Mouse (Mus musculus): ENCODE results near the gene Cog7.

Cog7 gene

GRCm38 (mm10) chr7:121906879-121907278, 74.6 kb downstream of the Cog7 start:
- Histone ChIP-seq H3K27me3 (ENCODE audit: insufficient read depth, low read length) (peaks cover 25% of the 10 kb centered on the region), H3K4me1 (replicated peaks; ENCODE audit: low read depth, low read length) (peaks cover 8% of the 10 kb centered on the region), H3K4me3 (replicated peaks; ENCODE audit: low read length) (no peak overlapping the region), H3K9me3 (ENCODE audit: low read length) (no peaks in the 10 kb centered on the region), H3K36me3 (ENCODE audit: insufficient read depth, low read length) (no peaks in the 10 kb centered on the region)
- no peak for TF ChIP-seq POU5F1 (IDR thresholded peaks at IDR 0.05; ENCODE audit: borderline replicate concordance, low read length)
- no peak for TF ChIP-seq CTCF (conservative IDR thresholded peaks at IDR 0.05; ENCODE audit: low read length)
- no peak for TF ChIP-seq NANOG (IDR thresholded peaks at IDR 0.05; ENCODE audit: borderline replicate concordance, low read length)

DNA sequence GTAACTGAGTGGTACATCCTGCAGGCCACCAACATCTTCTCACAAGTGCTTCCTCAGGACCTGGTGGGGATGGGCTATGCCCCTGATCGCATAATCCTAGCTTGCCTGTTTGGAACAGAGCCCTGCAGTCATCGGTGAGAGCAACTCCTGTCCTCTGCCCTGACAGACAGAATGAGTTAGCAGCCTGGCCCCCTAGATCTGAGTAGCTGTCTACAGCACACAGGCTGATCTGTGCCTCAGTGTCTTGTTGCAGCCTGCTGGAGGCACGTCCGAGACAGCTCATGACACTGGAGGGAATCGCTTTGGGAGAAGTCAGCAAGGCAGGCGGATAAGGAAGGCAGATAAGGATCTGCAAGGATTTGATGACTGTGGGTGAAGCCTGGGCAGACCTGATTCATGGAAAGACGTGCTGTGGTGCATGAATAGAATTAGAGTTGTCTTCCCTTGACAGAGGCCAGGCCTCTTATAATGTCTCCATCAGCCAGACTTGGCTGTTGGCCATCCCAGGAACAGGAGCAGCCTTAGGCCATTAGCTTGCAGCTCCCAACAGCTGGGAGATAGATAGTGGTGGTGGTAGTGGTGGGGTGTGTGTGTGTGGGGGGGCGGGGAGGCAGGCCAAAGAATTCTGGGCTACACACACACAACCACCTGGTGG, 78.6 kb downstream of the Cog7 start:
- H3K9me3 ChIP-seq (ENCODE audit: low read length) = no peaks in the 10 kb centered on the region
- TF ChIP-seq NANOG (IDR thresholded peaks at IDR 0.05; ENCODE audit: borderline replicate concordance, low read length) = no peak
- no peak for TF ChIP-seq POU5F1 (IDR thresholded peaks at IDR 0.05; ENCODE audit: borderline replicate concordance, low read length)
- TF ChIP-seq CTCF (conservative IDR thresholded peaks at IDR 0.05; ENCODE audit: low read length) = no peak
- H3K36me3 ChIP-seq (ENCODE audit: insufficient read depth, low read length) = no peaks in the 10 kb centered on the region

GRCm38 (mm10) chr7:121899940-121900339, 81.6 kb downstream of the Cog7 start:
- no peaks in the 10 kb centered on the region for H3K36me3 ChIP-seq (ENCODE audit: insufficient read depth, low read length)
- H3K4me3 ChIP-seq (replicated peaks; ENCODE audit: low read length) = no peak overlapping the region
- H3K9me3 ChIP-seq (ENCODE audit: low read length) = no peaks in the 10 kb centered on the region
- no peak for TF ChIP-seq CTCF (conservative IDR thresholded peaks at IDR 0.05; ENCODE audit: low read length)
- peak; percentile 59 for TF ChIP-seq NANOG (IDR thresholded peaks at IDR 0.05; ENCODE audit: borderline replicate concordance, low read length)
- H3K4me1 ChIP-seq (replicated peaks; ENCODE audit: low read depth, low read length) = peaks cover 11% of the 10 kb centered on the region; the same call in 1 of the 2 replicates
- H3K27me3 ChIP-seq (ENCODE audit: insufficient read depth, low read length) = peaks cover 44% of the 10 kb centered on the region

More for the DNA sequence above, 78.6 kb downstream of the Cog7 start:
- Histone ChIP-seq H3K27me3 (ENCODE audit: insufficient read depth, low read length) (peaks cover 45% of the 10 kb centered on the region), H3K4me3 (replicated peaks; ENCODE audit: low read length) (no peak overlapping the region), H3K4me1 (replicated peaks; ENCODE audit: low read depth, low read length) (peaks cover 6% of the 10 kb centered on the region; the same call in 1 of the 2 replicates)

DNA sequence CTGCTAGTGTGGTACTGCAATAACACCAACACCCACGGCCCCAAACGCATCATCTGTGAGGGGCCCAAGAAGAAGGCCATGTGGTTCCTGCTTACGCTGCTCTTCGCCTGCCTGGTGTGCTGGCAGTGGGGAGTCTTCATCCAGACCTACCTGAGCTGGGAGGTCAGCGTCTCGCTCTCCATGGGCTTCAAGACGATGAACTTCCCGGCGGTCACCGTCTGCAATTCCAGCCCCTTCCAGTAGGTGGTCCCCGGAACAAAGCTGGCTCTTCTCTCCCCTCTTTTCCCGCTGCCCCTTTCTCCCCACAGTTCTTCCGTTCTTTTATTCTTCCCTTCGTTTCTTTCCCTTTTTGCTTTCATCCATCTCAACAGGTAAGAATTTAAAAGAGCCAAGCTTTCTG, 82.2 kb downstream of the Cog7 start:
- H3K27me3 ChIP-seq (ENCODE audit: insufficient read depth, low read length) = peaks cover 44% of the 10 kb centered on the region
- no peak for TF ChIP-seq NANOG (IDR thresholded peaks at IDR 0.05; ENCODE audit: borderline replicate concordance, low read length)
- TF ChIP-seq POU5F1 (IDR thresholded peaks at IDR 0.05; ENCODE audit: borderline replicate concordance, low read length) = no peak
- peak; percentile 66 for TF ChIP-seq CTCF (conservative IDR thresholded peaks at IDR 0.05; ENCODE audit: low read length)
- H3K4me3 ChIP-seq (replicated peaks; ENCODE audit: low read length) = no peak overlapping the region
- H3K9me3 ChIP-seq (ENCODE audit: low read length) = no peaks in the 10 kb centered on the region
- H3K36me3 ChIP-seq (ENCODE audit: insufficient read depth, low read length) = no peaks in the 10 kb centered on the region
- H3K4me1 ChIP-seq (replicated peaks; ENCODE audit: low read depth, low read length) = peaks cover 11% of the 10 kb centered on the region; the same call in 1 of the 2 replicates

GRCm38 (mm10) chr7:121896689-121897088, 84.8 kb downstream of the Cog7 start:
- TF ChIP-seq CTCF (conservative IDR thresholded peaks at IDR 0.05; ENCODE audit: low read length) (no peak), POU5F1 (IDR thresholded peaks at IDR 0.05; ENCODE audit: borderline replicate concordance, low read length) (no peak), NANOG (IDR thresholded peaks at IDR 0.05; ENCODE audit: borderline replicate concordance, low read length) (no peak)
- no peak overlapping the region for H3K4me3 ChIP-seq (replicated peaks; ENCODE audit: low read length)
- H3K27me3 ChIP-seq (ENCODE audit: insufficient read depth, low read length) = peaks cover 32% of the 10 kb centered on the region

GRCm38 (mm10) chr7:121890636-121891360, 90.7 kb downstream of the Cog7 start:
- TF ChIP-seq POU5F1 (IDR thresholded peaks at IDR 0.05; ENCODE audit: borderline replicate concordance, low read length) (no peak), NANOG (IDR thresholded peaks at IDR 0.05; ENCODE audit: borderline replicate concordance, low read length) (no peak)
- no peak overlapping the region for H3K4me3 ChIP-seq (replicated peaks; ENCODE audit: low read length)
- H3K27me3 ChIP-seq (ENCODE audit: insufficient read depth, low read length) = no peaks in the 10 kb centered on the region
- no peaks in the 10 kb centered on the region for H3K4me1 ChIP-seq (replicated peaks; ENCODE audit: low read depth, low read length)
- no peaks in the 10 kb centered on the region for H3K36me3 ChIP-seq (ENCODE audit: insufficient read depth, low read length)
- H3K9me3 ChIP-seq (ENCODE audit: low read length) = no peaks in the 10 kb centered on the region

More at GRCm38 (mm10) chr7:121896689-121897088, 84.8 kb downstream of the Cog7 start:
- Histone ChIP-seq H3K4me1 (replicated peaks; ENCODE audit: low read depth, low read length) (peaks cover 11% of the 10 kb centered on the region; the same call in 1 of the 2 replicates), H3K9me3 (ENCODE audit: low read length) (no peaks in the 10 kb centered on the region), H3K36me3 (ENCODE audit: insufficient read depth, low read length) (no peaks in the 10 kb centered on the region)

GRCm38 (mm10) chr7:121880246-121880645, 101.3 kb downstream of the Cog7 start:
- Histone ChIP-seq H3K4me1 (replicated peaks; ENCODE audit: low read depth, low read length) (no peaks in the 10 kb centered on the region), H3K9me3 (ENCODE audit: low read length) (no peaks in the 10 kb centered on the region), H3K27me3 (ENCODE audit: insufficient read depth, low read length) (peaks cover 2% of the 10 kb centered on the region; the same call in 1 of the 2 replicates), H3K36me3 (ENCODE audit: insufficient read depth, low read length) (no peaks in the 10 kb centered on the region), H3K4me3 (replicated peaks; ENCODE audit: low read length) (no peak overlapping the region)
- TF ChIP-seq NANOG (IDR thresholded peaks at IDR 0.05; ENCODE audit: borderline replicate concordance, low read length) (no peak), CTCF (conservative IDR thresholded peaks at IDR 0.05; ENCODE audit: low read length) (no peak), POU5F1 (IDR thresholded peaks at IDR 0.05; ENCODE audit: borderline replicate concordance, low read length) (no peak)

DNA sequence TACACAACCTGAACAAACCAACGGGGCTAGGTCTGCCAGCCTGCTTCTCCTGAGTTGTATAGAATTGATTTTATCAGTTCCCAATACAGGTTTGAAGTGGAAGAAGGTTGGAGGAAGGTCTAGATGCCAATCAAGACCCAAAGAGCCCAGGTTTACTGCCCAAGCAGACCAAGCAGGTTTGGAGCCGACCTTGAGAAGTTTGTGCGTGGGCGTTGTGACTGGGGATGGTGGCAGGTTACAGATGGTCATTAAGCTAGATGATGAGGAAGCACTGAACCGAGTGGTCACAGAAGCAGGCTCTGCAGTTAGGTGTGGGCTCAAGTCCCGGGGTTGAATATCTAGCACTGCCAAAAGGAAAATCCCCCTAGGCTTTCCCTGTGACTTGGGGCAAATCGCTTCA, 106.7 kb downstream of the Cog7 start:
- H3K9me3 ChIP-seq (ENCODE audit: low read length) = no peaks in the 10 kb centered on the region
- H3K27me3 ChIP-seq (ENCODE audit: insufficient read depth, low read length) = peaks cover 13% of the 10 kb centered on the region; the same call in 1 of the 2 replicates
- no peak for TF ChIP-seq CTCF (conservative IDR thresholded peaks at IDR 0.05; ENCODE audit: low read length)
- TF ChIP-seq NANOG (IDR thresholded peaks at IDR 0.05; ENCODE audit: borderline replicate concordance, low read length) = no peak
- TF ChIP-seq POU5F1 (IDR thresholded peaks at IDR 0.05; ENCODE audit: borderline replicate concordance, low read length) = no peak
- H3K36me3 ChIP-seq (ENCODE audit: insufficient read depth, low read length) = no peaks in the 10 kb centered on the region
- H3K4me1 ChIP-seq (replicated peaks; ENCODE audit: low read depth, low read length) = peaks cover 28% of the 10 kb centered on the region
- no peak overlapping the region for H3K4me3 ChIP-seq (replicated peaks; ENCODE audit: low read length)

Measured in E14TG2a.4 (cell line).